Mouse (Mus musculus) ES-E14 (cell line): Measurements from ENCODE around the gene Brms1.

Experiments used
- HCFC1 ChIP-seq: IDR thresholded peaks from 2 replicates; pipeline ENCODE4 v1.6.1; 2012; ENCODE audit warnings: low read length, inconsistent platforms, borderline replicate concordance; ENCODE audit not compliant: insufficient read depth
- MAFK ChIP-seq: IDR thresholded peaks from 2 replicates; pipeline ENCODE4 v1.6.1; 2014; ENCODE audit warnings: mild to moderate bottlenecking, low read depth, low read length, inconsistent platforms; ENCODE audit not compliant: insufficient read depth

DNA sequence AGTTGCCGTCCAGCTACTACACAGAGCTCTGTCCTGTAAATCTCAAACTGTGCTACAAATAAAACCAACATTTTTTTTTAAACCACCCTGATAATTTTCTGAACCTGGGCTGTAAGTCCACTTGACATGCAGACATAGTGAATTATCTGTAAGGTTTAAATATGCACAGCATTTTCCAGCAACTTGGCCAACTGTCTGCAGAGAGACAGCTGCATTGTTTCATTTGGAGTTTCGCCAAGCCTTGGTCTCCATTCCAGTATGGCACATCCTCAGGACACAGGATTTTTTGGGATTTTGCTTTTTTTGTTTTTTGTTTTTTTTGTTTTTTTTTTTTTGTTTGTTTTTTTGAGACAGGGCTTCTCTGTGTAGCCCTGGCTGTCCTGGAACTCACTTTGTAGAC lies 19.7 kb upstream of the Brms1 start:
- TF ChIP-seq HCFC1 (no peak), MAFK (no peak)
